Mouse (Mus musculus): ENCODE results near the gene Jarid2. TPM values are rescaled to one million over a fixed set of nuclear protein-coding genes. Genes with fewer than 3 reads are reported as not detected.
A peak's percentile ranks its signal among the peaks of the same experiment; 100 is the strongest.

The Jarid2 gene
- polyA plus RNA-seq, 1 experiment from 2014 or later, result 12.0 TPM

DNA sequence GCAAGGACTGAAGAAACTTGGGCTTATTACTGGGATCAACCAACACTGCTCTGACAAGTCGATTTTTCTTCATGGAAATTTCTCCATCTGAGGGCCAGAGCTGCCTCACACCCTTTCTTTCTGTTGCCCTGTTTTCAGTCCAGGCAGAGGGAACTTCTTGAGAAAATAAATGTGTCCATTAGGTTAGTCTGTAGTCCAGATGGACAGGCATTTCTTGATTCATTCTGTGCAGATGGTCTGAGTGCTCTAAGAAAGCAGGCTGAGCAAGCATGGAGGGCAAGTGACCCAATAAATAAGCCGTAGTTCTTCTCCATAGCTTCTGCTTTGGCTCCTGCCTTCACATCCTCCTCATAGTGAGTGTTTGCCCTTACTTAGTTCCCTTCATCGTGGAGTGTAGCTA lies 46.1 kb downstream of the Jarid2 start:
- ATAC-seq (no peak), DNase-seq (ENCODE audit: low read depth, low spot score) (no peak)
- ChIA-PET CTCF (no interaction called here), POLR2A (no interaction called here)
- H3K27me3 ChIP-seq, result no peaks in the 10 kb centered on the region
- in situ Hi-C loops (cut with MboI; ENCODE audit: low pct_unique_long_range_greater_than_20kb), result no loop called here
- TF ChIP-seq CTCF (IDR thresholded peaks at IDR 0.05), result no peak

DNA sequence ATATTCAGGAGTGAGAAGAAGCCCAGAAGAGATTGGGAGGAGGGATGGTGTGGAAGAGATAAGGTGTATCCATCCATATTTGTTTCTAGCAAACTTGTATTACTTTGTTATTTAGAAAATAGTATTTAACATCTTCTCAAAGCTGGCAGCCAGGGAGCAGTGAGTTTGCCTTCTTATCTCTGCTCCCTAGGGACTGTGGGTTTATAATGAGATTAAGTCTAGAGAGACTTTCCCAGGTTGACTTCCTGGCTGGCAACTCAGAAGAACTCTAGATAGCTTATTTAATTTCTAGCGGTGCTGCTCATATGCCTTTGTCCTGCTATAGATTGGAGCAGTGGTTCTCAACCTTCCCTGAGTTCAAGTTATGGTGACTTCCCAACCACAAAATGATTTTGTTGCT lies 51.2 kb downstream of the Jarid2 start:
- CTCF ChIA-PET, result no interaction called here
- TF ChIP-seq CTCF (IDR thresholded peaks at IDR 0.05), result no peak
- in situ Hi-C loops (cut with MboI; ENCODE audit: low pct_unique_long_range_greater_than_20kb), result no loop called here

DNA sequence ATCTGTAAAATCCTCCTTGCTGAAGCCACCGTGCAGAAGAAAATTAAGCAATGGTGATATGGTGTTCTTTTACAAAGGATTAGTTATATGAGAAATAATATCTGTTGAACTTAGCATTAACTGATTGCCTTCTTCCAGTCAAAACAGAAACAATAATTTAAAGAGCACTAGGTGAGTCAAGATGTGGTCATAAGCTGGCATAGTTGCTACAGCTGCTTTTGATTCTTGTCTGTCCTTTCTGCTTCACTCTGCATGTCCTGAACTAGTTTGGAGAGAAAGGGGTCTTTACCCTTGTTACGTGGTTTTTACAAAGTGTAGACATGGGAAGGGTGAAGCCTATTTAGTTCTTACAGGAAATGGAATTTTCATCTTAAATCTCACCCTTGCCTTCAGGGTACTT lies 51.9 kb downstream of the Jarid2 start:
- CTCF ChIA-PET, result no interaction called here
- H3K27me3 ChIP-seq, result no peaks in the 10 kb centered on the region
- in situ Hi-C loops (cut with MboI; ENCODE audit: low pct_unique_long_range_greater_than_20kb), result no loop called here
- no peak for DNase-seq (ENCODE audit: low read depth, low spot score)
- POLR2A ChIA-PET, result interaction anchor here (0.6 kb wide), 1 partner anchor 11 kb away, joined by 3 read pairs; no protein-coding TSS in a partner anchor
- no peak for TF ChIP-seq CTCF (IDR thresholded peaks at IDR 0.05)
- ATAC-seq, result no peak

More for the DNA sequence above, 51.2 kb downstream of the Jarid2 start:
- ATAC-seq, result no peak
- DNase-seq (ENCODE audit: low read depth, low spot score), result no peak
- H3K27me3 ChIP-seq, result no peaks in the 10 kb centered on the region
- POLR2A ChIA-PET, result no interaction called here

DNA sequence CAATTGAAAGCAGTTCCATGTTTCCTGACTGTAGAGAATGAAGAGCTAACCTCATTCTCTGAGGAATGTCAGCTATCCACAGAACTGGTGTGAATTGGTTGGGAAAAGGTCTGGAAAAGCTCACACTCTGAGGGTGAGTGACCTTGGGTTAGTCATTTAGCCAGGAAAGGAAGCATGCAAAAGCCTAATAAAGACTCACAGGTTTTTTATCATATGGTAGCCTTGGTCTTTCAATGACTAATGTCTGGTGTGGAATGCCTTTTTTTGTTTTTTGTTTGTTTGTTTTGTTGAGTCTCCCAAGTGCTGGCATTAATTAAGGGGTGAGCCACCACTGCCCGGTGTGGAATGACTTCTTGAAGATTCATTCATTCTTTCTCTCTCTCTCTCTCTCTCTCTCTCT lies 55.3 kb downstream of the Jarid2 start:
- CTCF ChIA-PET, result interaction anchor here (1.6 kb wide), 1 partner anchor 16 kb away, joined by 4 read pairs; no protein-coding TSS in a partner anchor
- no peaks in the 10 kb centered on the region for H3K27me3 ChIP-seq
- DNase-seq (ENCODE audit: low read depth, low spot score) (no peak), ATAC-seq (no peak)
- POLR2A ChIA-PET, result interaction anchor here (0.6 kb wide), 1 partner anchor 910 kb away, joined by 4 read pairs; no protein-coding TSS in a partner anchor
- in situ Hi-C loops (cut with MboI; ENCODE audit: low pct_unique_long_range_greater_than_20kb), result no loop called here
- TF ChIP-seq CTCF (IDR thresholded peaks at IDR 0.05), result no peak

DNA sequence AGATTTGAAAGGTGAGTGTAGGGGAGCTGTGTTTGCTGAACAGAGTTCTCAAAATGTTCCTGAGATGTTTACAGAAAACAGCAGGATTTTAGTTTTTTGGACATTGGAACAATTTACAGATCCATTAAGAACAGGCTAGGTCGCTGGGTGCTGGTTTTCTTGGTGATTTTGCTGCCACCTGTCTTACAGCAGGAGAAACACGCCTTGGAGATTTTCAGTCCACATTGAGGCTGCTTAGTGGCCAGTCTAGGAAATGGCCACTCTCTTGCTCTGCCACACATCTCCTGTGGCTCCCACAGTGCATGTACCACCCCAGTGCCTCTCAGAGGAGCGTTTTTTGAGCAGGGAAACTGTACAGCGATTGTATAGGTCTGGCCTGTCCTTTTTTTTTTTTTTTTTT lies 57.0 kb downstream of the Jarid2 start:
- ATAC-seq (no peak), DNase-seq (ENCODE audit: low read depth, low spot score) (no peak)
- ChIA-PET CTCF (interaction anchor here (0.7 to 2.2 kb wide), 4 partner anchors 9 to 744 kb away, joined by 3 to 8 read pairs (median 4); no protein-coding TSS in a partner anchor), POLR2A (no interaction called here)
- no peaks in the 10 kb centered on the region for H3K27me3 ChIP-seq
- in situ Hi-C loops (cut with MboI; ENCODE audit: low pct_unique_long_range_greater_than_20kb), result no loop called here
- TF ChIP-seq CTCF (IDR thresholded peaks at IDR 0.05), result peak; percentile 86

DNA sequence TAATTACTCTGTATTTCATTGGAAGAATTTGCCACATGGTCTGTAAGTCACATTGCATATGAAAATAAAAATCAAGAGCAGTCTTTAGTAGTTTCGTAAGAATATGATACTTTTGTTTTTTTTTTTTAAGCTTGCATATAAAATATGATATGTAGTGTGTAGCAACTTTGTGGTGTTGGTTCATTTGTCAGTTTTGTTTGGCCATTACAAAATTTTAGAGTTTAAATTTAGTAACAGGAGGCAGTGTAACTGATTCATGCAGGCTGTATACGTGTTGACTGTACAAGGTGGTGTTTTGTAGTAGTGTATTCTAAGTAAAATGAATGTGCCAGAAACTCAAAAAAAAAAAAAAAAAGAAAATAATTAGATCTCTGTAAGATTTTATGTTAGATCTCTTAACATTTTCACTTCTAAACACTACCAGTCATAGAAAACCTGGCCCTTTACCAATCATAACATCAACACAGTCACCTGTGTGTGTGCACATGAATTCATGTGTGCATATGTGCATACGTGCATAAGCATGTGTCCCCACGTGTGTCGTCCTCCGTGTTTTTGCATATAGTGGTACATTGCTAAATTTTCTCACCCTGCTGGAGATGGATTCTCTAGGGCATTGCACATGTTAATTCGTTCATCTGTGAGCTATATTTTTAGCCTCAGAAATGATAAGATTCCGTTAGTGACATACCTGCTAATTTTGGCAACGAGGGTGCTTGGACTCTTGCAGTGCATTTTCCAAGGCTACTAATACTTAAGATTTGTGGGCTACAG lies 59.3 kb downstream of the Jarid2 start:
- DNase-seq (ENCODE audit: low read depth, low spot score), result no peak
- POLR2A ChIA-PET, result no interaction called here
- no peaks in the 10 kb centered on the region for H3K27me3 ChIP-seq
- no peak for ATAC-seq
- CTCF ChIA-PET, result interaction anchor here (1.0 to 1.2 kb wide), 3 partner anchors 11 to 935 kb away, joined by 3 to 4 read pairs (median 3); no protein-coding TSS in a partner anchor
- no peak for TF ChIP-seq CTCF (IDR thresholded peaks at IDR 0.05)
- in situ Hi-C loops (cut with MboI; ENCODE audit: low pct_unique_long_range_greater_than_20kb), result no loop called here

DNA sequence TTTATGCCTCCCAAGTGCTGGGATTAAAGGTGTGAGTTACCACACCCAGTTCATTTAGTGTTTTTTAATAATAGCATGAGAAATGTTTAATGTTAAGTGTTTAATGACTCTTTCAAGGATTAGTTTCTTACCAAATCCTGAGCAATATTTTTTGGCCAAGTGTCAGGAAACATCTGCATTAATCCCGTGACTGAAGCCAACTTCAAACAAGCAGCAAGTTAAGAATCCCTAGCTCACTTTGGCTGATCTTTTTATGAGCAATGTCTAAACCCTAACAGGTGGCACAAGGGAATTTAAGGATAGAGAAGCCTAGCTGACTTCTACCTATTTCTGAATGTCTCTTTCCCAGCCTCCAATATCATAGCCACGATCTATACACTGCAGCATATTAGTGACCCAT lies 60.7 kb downstream of the Jarid2 start:
- no peak for DNase-seq (ENCODE audit: low read depth, low spot score)
- ChIA-PET CTCF (interaction anchor here (1.0 to 1.2 kb wide), 2 partner anchors 30 to 936 kb away, joined by 3 to 4 read pairs; no protein-coding TSS in a partner anchor), POLR2A (no interaction called here)
- no peak for ATAC-seq
- H3K27me3 ChIP-seq, result no peaks in the 10 kb centered on the region
- TF ChIP-seq CTCF (IDR thresholded peaks at IDR 0.05), result no peak
- in situ Hi-C loops (cut with MboI; ENCODE audit: low pct_unique_long_range_greater_than_20kb), result no loop called here

DNA sequence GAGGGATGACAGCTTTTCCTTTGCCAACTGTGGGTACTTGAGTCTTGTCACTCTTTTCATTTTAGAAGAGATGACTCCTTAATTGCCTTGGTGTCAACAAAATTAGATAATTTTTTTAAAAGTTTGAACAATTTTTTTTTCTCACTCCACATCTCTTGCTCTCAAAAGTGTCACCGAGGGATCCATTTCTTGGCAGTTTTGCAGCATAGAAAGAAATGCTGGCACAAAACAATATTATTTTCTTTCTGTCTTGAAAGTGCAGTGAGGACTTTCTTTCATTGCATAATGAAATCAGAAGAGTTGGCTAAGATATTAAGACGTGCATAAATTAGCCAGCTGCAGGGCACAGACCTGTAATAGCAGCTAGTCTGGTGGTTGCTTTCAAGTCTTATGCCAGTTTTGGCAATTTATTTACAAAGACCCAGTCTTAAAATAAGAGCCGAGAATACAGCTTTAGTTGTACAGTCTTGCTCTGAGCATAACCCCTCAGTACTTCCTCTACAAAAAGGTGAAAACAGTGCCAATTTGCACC lies 63.2 kb downstream of the Jarid2 start:
- POLR2A ChIA-PET, result interaction anchor here (0.6 to 0.7 kb wide), 2 partner anchors 11 to 50 kb away, joined by 3 read pairs; no protein-coding TSS in a partner anchor

DNA sequence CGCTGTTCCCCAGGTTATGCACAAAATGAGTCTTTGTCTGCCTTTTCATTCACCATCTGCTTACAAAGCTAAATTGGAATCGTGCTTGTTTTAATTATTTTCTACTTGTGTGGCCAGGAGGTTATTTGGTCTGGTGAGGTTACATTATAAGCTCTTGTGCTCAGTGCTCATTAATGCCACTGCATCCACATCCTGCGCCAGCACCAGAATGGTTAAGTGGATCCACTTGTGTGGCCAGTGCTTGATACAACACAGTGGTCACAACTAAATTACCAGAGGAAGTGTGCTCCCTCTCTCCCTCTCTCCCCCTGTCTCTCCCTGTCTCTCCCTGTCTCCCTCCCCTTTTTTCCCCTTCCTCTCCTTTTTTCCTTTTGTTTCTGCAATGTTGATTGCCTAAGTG lies 66.6 kb downstream of the Jarid2 start:
- POLR2A ChIA-PET, result interaction anchor here (0.6 kb wide), 1 partner anchor 73 kb away, joined by 4 read pairs; no protein-coding TSS in a partner anchor
- CTCF ChIA-PET, result interaction anchor here (1.5 kb wide), 1 partner anchor 9 kb away, joined by 8 read pairs; no protein-coding TSS in a partner anchor
- no peak for ATAC-seq
- TF ChIP-seq CTCF (IDR thresholded peaks at IDR 0.05), result no peak
- H3K27me3 ChIP-seq, result no peaks in the 10 kb centered on the region
- in situ Hi-C loops (cut with MboI; ENCODE audit: low pct_unique_long_range_greater_than_20kb), result no loop called here
- no peak for DNase-seq (ENCODE audit: low read depth, low spot score)

More for the DNA sequence above, 63.2 kb downstream of the Jarid2 start:
- H3K27me3 ChIP-seq, result no peaks in the 10 kb centered on the region
- DNase-seq (ENCODE audit: low read depth, low spot score) (no peak), ATAC-seq (no peak)
- in situ Hi-C loops (cut with MboI; ENCODE audit: low pct_unique_long_range_greater_than_20kb), result no loop called here
- TF ChIP-seq CTCF (IDR thresholded peaks at IDR 0.05), result no peak
- CTCF ChIA-PET, result no interaction called here

DNA sequence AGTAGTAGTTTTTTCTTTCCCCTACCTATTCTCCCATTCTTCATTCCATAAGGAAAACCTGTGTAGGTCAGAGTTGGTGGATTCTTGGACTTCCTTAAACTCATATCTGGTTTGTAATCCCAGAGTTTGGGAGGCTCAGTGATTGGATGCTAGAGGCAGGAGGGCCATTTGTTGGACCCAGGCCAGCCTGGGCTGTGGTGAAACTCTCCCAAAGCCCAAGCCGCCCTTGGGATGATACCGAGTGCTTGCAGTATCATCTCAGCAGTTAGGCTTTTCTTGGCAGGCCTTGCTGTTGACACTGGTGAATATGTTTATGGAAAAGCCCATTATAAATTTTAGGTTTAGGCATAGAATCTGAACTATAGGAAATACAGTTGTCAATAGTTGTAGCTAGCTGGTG lies 67.5 kb downstream of the Jarid2 start:
- DNase-seq (ENCODE audit: low read depth, low spot score) (no peak), ATAC-seq (no peak)
- in situ Hi-C loops (cut with MboI; ENCODE audit: low pct_unique_long_range_greater_than_20kb), result no loop called here
- TF ChIP-seq CTCF (IDR thresholded peaks at IDR 0.05), result no peak
- H3K27me3 ChIP-seq, result no peaks in the 10 kb centered on the region
- CTCF ChIA-PET, result interaction anchor here (0.7 kb wide), 1 partner anchor 62 kb away, joined by 3 read pairs; no protein-coding TSS in a partner anchor
- POLR2A ChIA-PET, result no interaction called here

DNA sequence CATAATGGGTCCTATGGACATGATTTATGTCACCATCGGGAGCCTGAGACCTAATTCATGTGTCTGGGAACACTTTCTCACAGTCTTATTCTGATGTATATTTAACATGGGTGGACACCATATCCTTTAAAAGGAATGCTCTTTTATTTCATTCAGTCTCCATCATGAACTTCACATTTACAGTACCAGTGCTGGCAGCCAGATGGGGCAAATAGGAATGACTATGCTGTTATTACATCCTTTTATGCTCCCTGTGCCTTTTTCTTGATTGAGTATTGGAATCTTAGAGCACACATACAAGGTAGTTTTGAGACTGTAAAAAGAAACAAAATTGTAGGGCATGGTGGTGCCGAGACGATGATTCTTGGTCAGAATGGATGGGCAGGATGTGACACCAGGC lies 69.0 kb downstream of the Jarid2 start:
- ChIA-PET POLR2A (no interaction called here), CTCF (no interaction called here)
- ATAC-seq, result no peak
- TF ChIP-seq CTCF (IDR thresholded peaks at IDR 0.05), result no peak
- no peak for DNase-seq (ENCODE audit: low read depth, low spot score)
- H3K27me3 ChIP-seq, result no peaks in the 10 kb centered on the region
- in situ Hi-C loops (cut with MboI; ENCODE audit: low pct_unique_long_range_greater_than_20kb), result no loop called here

All from Patski (cell line).